Comparison of ENCODE assay signal across 9 mouse cellular contexts in the genomic region with DNA sequence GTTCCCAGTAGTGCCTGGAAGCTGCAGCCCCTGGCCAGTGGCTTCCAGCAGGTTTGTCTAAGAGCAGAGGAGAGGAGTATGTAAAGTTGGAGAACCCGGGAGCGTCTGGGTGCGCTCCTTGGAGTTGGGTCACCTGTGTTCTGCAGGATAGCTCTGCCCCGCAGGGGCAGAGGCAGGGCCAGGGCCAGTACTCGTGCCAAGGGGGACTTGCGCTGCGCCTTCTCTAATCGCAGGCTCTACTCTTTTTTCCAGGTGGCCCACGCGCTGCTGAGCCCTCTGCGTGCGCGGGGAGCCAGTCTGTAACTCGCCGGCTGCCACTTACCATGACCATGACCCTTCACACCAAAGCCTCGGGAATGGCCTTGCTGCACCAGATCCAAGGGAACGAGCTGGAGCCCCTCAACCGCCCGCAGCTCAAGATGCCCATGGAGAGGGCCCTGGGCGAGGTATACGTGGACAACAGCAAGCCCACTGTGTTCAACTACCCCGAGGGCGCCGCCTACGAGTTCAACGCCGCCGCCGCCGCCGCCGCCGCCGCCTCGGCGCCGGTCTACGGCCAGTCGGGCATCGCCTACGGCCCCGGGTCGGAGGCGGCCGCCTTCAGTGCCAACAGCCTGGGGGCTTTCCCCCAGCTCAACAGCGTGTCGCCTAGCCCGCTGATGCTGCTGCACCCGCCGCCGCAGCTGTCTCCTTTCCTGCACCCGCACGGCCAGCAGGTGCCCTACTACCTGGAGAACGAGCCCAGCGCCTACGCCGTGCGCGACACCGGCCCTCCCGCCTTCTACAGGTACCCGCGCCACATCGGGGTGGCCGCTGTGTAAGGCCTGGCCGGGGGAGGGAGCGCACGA.
DNase-seq lines count a peak whose midpoint lies in the region; ATAC-seq and TF ChIP-seq lines count a peak whose summit lies in the region.
"Had no signal": no experiment of that assay in that cellular context is flagged by ENCODE, and none has a peak within 500 bp of the region (broad histone marks: within the 10 kb centered on the region; RNA-seq: fewer than 3 reads in every experiment).

No protein-coding gene starts in this region.

- H3K9me3 ChIP-seq in ES-E14 (ENCODE audit: control insufficient read depth, insufficient read depth, low read depth, low read length) = no peaks in the 10 kb centered on the region
- no peaks in the 10 kb centered on the region for H3K9me3 ChIP-seq in embryonic facial prominence, embryonic 11.5 days (replicated peaks; ENCODE audit: control insufficient read depth, low read length)
- no peaks in the 10 kb centered on the region for H3K9me3 ChIP-seq in hindbrain, postnatal 0 days (ENCODE audit: low read length)
- no peaks in the 10 kb centered on the region for H3K9me3 ChIP-seq in liver, embryonic 15.5 days (replicated peaks)

- H3K4me2 ChIP-seq in embryonic facial prominence, embryonic 11.5 days (ENCODE audit: low read depth, low read length) = peak overlapping the region; percentile 89
- H3K4me2 ChIP-seq in hindbrain, postnatal 0 days (ENCODE audit: low read depth, low read length) = peak overlapping the region; percentile 96
- peak overlapping the region; percentile 60 for H3K4me2 ChIP-seq in liver, embryonic 15.5 days

- H3K4me1 ChIP-seq in ES-E14 (ENCODE audit: control insufficient read depth in 2 of 2, insufficient read depth in 2 of 2, low read length in 2 of 2, poor library complexity in 1 of 2) = no peaks in the 10 kb centered on the region
- H3K4me1 ChIP-seq in embryonic facial prominence, embryonic 11.5 days (ENCODE audit: control insufficient read depth, insufficient read depth, low read length) = peaks cover 5% of the 10 kb centered on the region
- no peaks in the 10 kb centered on the region; the same call in 1 of the 2 replicates for H3K4me1 ChIP-seq in hindbrain, postnatal 0 days (ENCODE audit: insufficient read depth, low read length)
- no peaks in the 10 kb centered on the region for H3K4me1 ChIP-seq in liver, embryonic 15.5 days (replicated peaks)

- peak; percentile 26 for DNase-seq in gastrocnemius, postnatal 10 days
- DNase-seq in gastrocnemius, adult 18-20 months (ENCODE audit: low spot score) = no peak
- DNase-seq in ES-E14 (ENCODE audit: low read depth, low spot score) = peak; percentile 12
- peak; percentile 21 for DNase-seq in embryonic facial prominence, embryonic 11.5 days (ENCODE audit: low spot score)
- peak; percentile 46 for DNase-seq in hindbrain, postnatal 0 days (ENCODE audit: low spot score)
- peak; percentile 38 for DNase-seq in retina, embryonic 14.5 days (ENCODE audit: low spot score)
- no peak for DNase-seq in frontal cortex, postnatal 14 days (ENCODE audit: low spot score in 2 of 2)

- in situ Hi-C loops in ES-E14 (cut with MboI; ENCODE audit: low sequenced_read_pairs in 2 of 2, unreplicated experiment in 2 of 2) = no loop called here

- WGBS in embryonic facial prominence, embryonic 11.5 days = under 1% methylated on average over 68 of the region's 68 CpGs
- whole genome bisulfite sequencing in hindbrain, postnatal 0 days = under 1% methylated on average over 66 of the region's 68 CpGs
- WGBS in liver, embryonic 15.5 days (ENCODE audit: insufficient replicate concordance) = 1% methylated on average over 68 of the region's 68 CpGs

- H3K9ac ChIP-seq in ES-E14 (ENCODE audit: insufficient read depth, low read depth, low read length, poor library complexity, severe bottlenecking) = peak overlapping the region; percentile 13; the same call in 1 of the 2 replicates
- H3K9ac ChIP-seq in embryonic facial prominence, embryonic 11.5 days (replicated peaks; ENCODE audit: low read length) = peak overlapping the region; percentile 43
- peak overlapping the region; percentile 56 for H3K9ac ChIP-seq in hindbrain, postnatal 0 days (replicated peaks; ENCODE audit: low read length)
- H3K9ac ChIP-seq in liver, embryonic 15.5 days = no peak overlapping the region

- H3K36me3 ChIP-seq in ES-E14 (ENCODE audit: control insufficient read depth, insufficient read depth, low read length, poor library complexity, severe bottlenecking) = no peaks in the 10 kb centered on the region
- H3K36me3 ChIP-seq in embryonic facial prominence, embryonic 11.5 days (replicated peaks; ENCODE audit: control insufficient read depth, insufficient read depth, low read depth, low read length) = no peaks in the 10 kb centered on the region
- H3K36me3 ChIP-seq in hindbrain, postnatal 0 days (ENCODE audit: insufficient read depth, low read length) = no peaks in the 10 kb centered on the region
- H3K36me3 ChIP-seq in liver, embryonic 15.5 days (replicated peaks) = no peaks in the 10 kb centered on the region

- H3K27me3 ChIP-seq in embryonic facial prominence, embryonic 11.5 days (ENCODE audit: control insufficient read depth, insufficient read depth, low read length) = peaks cover 33% of the 10 kb centered on the region
- peaks cover 4% of the 10 kb centered on the region; the same call in 1 of the 2 replicates for H3K27me3 ChIP-seq in hindbrain, postnatal 0 days (ENCODE audit: insufficient read depth, low read length)
- peaks cover 51% of the 10 kb centered on the region for H3K27me3 ChIP-seq in liver, embryonic 15.5 days
- H3K27me3 ChIP-seq: CH12.LX had no signal

- H3K27ac ChIP-seq in ES-E14 (ENCODE audit: insufficient read depth, low read depth, low read length, poor library complexity, severe bottlenecking) = no peak overlapping the region
- no peak overlapping the region for H3K27ac ChIP-seq in embryonic facial prominence, embryonic 11.5 days (replicated peaks; ENCODE audit: low read depth, low read length)
- H3K27ac ChIP-seq in hindbrain, postnatal 0 days = no peak overlapping the region
- no peak overlapping the region for H3K27ac ChIP-seq in liver, embryonic 15.5 days (replicated peaks)

- ATAC-seq in embryonic facial prominence, embryonic 11.5 days (replicated peaks; ENCODE audit: insufficient number of reproducible peaks, low FRiP score, low TSS enrichment, low read depth) = peak; percentile 74
- ATAC-seq in hindbrain, postnatal 0 days = peak; percentile 75
- no peak for ATAC-seq in liver, embryonic 15.5 days (ENCODE audit: insufficient read depth)

- peak overlapping the region; percentile 61 to 81 for H3K4me3 ChIP-seq in ES-E14 (ENCODE audit: insufficient read depth in 1 of 2, low read depth in 1 of 2, low read length in 2 of 2, poor library complexity in 1 of 2, severe bottlenecking in 1 of 2)
- H3K4me3 ChIP-seq in embryonic facial prominence, embryonic 11.5 days (ENCODE audit: low read depth, low read length) = peak overlapping the region; percentile 43
- H3K4me3 ChIP-seq in hindbrain, postnatal 0 days (ENCODE audit: low read length) = peak overlapping the region; percentile 60
- H3K4me3 ChIP-seq in liver, embryonic 15.5 days (replicated peaks) = peak overlapping the region; percentile 26

- TF ChIP-seq CTCF in hindbrain, postnatal 0 days (IDR thresholded peaks at IDR 0.05; ENCODE audit: low read depth) = peak; percentile 14; the same call in 1 of the 2 replicates

TF ChIP-seq in ES-E14, 5 proteins besides CTCF, POLR2A, EP300 and RAD21:
- TF ChIP-seq ZNF384 (IDR thresholded peaks at IDR 0.05; ENCODE audit: low read depth, low read length) = no peak
- TF ChIP-seq ZC3H11A (IDR thresholded peaks at IDR 0.05; ENCODE audit: borderline replicate concordance, low read depth, low read length) = no peak
- no peak for TF ChIP-seq HCFC1 (IDR thresholded peaks at IDR 0.05; ENCODE audit: borderline replicate concordance, insufficient read depth, low read length)
- TF ChIP-seq MAFK (IDR thresholded peaks at IDR 0.05; ENCODE audit: insufficient read depth, low read depth, low read length) = no peak
- TF ChIP-seq CHD2 (IDR thresholded peaks at IDR 0.05; ENCODE audit: low read depth, low read length) = no peak

Comparison
In these comparisons a context has a peak if more than half of its experiments do, and no peak if none do; other contexts are left out.
1. DNase-seq: peak in gastrocnemius, postnatal 10 days (single experiment), ES-E14 (single experiment), embryonic facial prominence, embryonic 11.5 days (single experiment), hindbrain, postnatal 0 days (single experiment) and retina, embryonic 14.5 days (single experiment); none in gastrocnemius, adult 18-20 months (single experiment) and frontal cortex, postnatal 14 days (0 of 2).
2. Peak in every context shown above with its lines, with median percentiles within 50 percentile points of each other: H3K4me3 ChIP-seq and H3K4me2 ChIP-seq.